Mouse (Mus musculus) CH12.LX (cell line): ENCODE measurements around the gene Mcm9. TPM values are rescaled to one million over a fixed set of nuclear protein-coding genes. Genes with fewer than 3 reads are reported as not detected.

Experiments used
- DNase-seq: peaks from one replicate; pipeline ENCODE4 v3.0.0-alpha.2; 2013; ENCODE audit errors: extremely low read depth
- H3K27ac ChIP-seq: 2 replicates; pipeline ENCODE4 v1.5.1; 2012; ENCODE audit warnings: low read depth, mild to moderate bottlenecking, control low read depth, moderate library complexity; ENCODE audit not compliant: insufficient read depth
- H3K27me3 ChIP-seq: replicated peaks from 2 replicates; pipeline ENCODE3; 2012; ENCODE audit warnings: inconsistent platforms
- H3K36me3 ChIP-seq, 2 experiments: replicated peaks in 1 of 2; 2 replicates each; pipeline versions ENCODE3 to v1.6.1; 2012; ENCODE audit warnings: inconsistent platforms in 1 of 2, low read length in 1 of 2, mild to moderate bottlenecking in 1 of 2, mixed read lengths in 1 of 2, moderate library complexity in 1 of 2; ENCODE audit not compliant: control insufficient read depth in 1 of 2, insufficient read depth in 1 of 2
- H3K4me1 ChIP-seq, 2 experiments: 2 replicates each; pipeline ENCODE4 v1.6.1; 2012; ENCODE audit warnings: inconsistent platforms in 1 of 2, moderate library complexity in 1 of 2; ENCODE audit not compliant: insufficient read depth in 2 of 2, control insufficient read depth in 1 of 2
- H3K4me2 ChIP-seq: 2 replicates; pipeline ENCODE4 v1.6.1; 2012; ENCODE audit warnings: low read depth, mild to moderate bottlenecking, control low read depth; ENCODE audit not compliant: poor library complexity, insufficient read depth, severe bottlenecking
- H3K4me3 ChIP-seq, 3 experiments: fragments of 150-350 bp in 1 of 3; sonication (generic) in 1 of 3; replicated peaks in 1 of 3; 2 replicates each; pipeline versions ENCODE3 to v1.5.1; 2011 to 2012; ENCODE audit warnings: low read depth in 2 of 3, low read length in 2 of 3, mild to moderate bottlenecking in 2 of 3, moderate library complexity in 2 of 3, control low read depth in 1 of 3, improper control_type of control experiment in 1 of 3, inconsistent platforms in 1 of 3, mixed read lengths in 1 of 3; ENCODE audit not compliant: poor library complexity in 1 of 3
- H3K79me2 ChIP-seq: replicated peaks from 2 replicates; pipeline ENCODE4 v1.6.1; 2012; ENCODE audit warnings: mild to moderate bottlenecking, moderate library complexity; ENCODE audit not compliant: control insufficient read depth, poor library complexity, insufficient read depth, severe bottlenecking; ENCODE audit errors: extremely low read depth
- H3K9ac ChIP-seq: 2 replicates; pipeline ENCODE4 v1.6.1; 2012; ENCODE audit warnings: low read depth, mild to moderate bottlenecking, control low read depth, moderate library complexity; ENCODE audit not compliant: insufficient read depth
- H3K9me3 ChIP-seq: replicated peaks from 2 replicates; pipeline ENCODE3; 2012; ENCODE audit warnings: low read length, inconsistent platforms, mixed read lengths
- CHD2 ChIP-seq: IDR thresholded peaks from 2 replicates; pipeline ENCODE4 v1.6.1; 2011; ENCODE audit warnings: low read length, improper control_type of control experiment
- E2F4 ChIP-seq: IDR thresholded peaks from 2 replicates; pipeline ENCODE4 v1.6.1; 2011; ENCODE audit warnings: low read depth, low read length, improper control_type of control experiment; ENCODE audit not compliant: insufficient replicate concordance
- EP300 ChIP-seq: IDR thresholded peaks from 2 replicates; pipeline ENCODE4 v1.6.1; 2011; ENCODE audit warnings: low read length, improper control_type of control experiment
- JUN ChIP-seq: IDR thresholded peaks from 2 replicates; pipeline ENCODE4 v1.6.1; 2011; ENCODE audit warnings: low read depth, mild to moderate bottlenecking, low read length, improper control_type of control experiment, moderate library complexity; ENCODE audit not compliant: insufficient read depth
- MAZ ChIP-seq: IDR thresholded peaks from 2 replicates; pipeline ENCODE4 v1.6.1; 2012; ENCODE audit warnings: low read depth, mild to moderate bottlenecking, inconsistent platforms, low read length, improper control_type of control experiment, moderate library complexity
- POLR2AphosphoS2 ChIP-seq: IDR thresholded peaks from 2 replicates; pipeline ENCODE4 v1.6.1; 2011; ENCODE audit warnings: low read depth, low read length, improper control_type of control experiment
- RAD21 ChIP-seq: IDR thresholded peaks from 2 replicates; pipeline ENCODE4 v1.6.1; 2011; ENCODE audit warnings: low read depth, mild to moderate bottlenecking, low read length, improper control_type of control experiment, moderate library complexity
- SMC3 ChIP-seq: IDR thresholded peaks from 2 replicates; pipeline ENCODE4 v1.6.1; 2011; ENCODE audit warnings: low read depth, low read length, improper control_type of control experiment
- TBP ChIP-seq: conservative IDR thresholded peaks from 2 replicates; pipeline ENCODE4 v1.6.1; 2011; ENCODE audit warnings: low read depth, low read length, improper control_type of control experiment
- UBTF ChIP-seq: IDR thresholded peaks from 2 replicates; pipeline ENCODE4 v1.6.1; 2012; ENCODE audit warnings: low read depth, mild to moderate bottlenecking, inconsistent platforms, low read length, improper control_type of control experiment, moderate library complexity
- ZC3H11A ChIP-seq: IDR thresholded peaks from 2 replicates; pipeline ENCODE4 v1.6.1; 2012; ENCODE audit warnings: low read depth, mild to moderate bottlenecking, inconsistent platforms, low read length, improper control_type of control experiment
- ZKSCAN1 ChIP-seq: IDR thresholded peaks from 2 replicates; pipeline ENCODE4 v1.6.1; 2012; ENCODE audit warnings: low read depth, inconsistent platforms, low read length, improper control_type of control experiment, borderline replicate concordance
- ZMIZ1 ChIP-seq: IDR thresholded peaks from 2 replicates; pipeline ENCODE4 v1.6.1; 2012; ENCODE audit warnings: low read depth, mild to moderate bottlenecking, inconsistent platforms, low read length, improper control_type of control experiment
- dilution Hi-C: fragments of 300-500 bp; cut with MboI; formaldehyde crosslinking; loops from 2 replicates; pipeline ENCODE4 v1.14.3; 2020; ENCODE audit warnings: low sequenced_read_pairs; ENCODE audit not compliant: extremely low pct_unique_long_range_greater_than_20kb, extremely low pct_ligation_motif_present
- in situ Hi-C: fragments of 300-500 bp; cut with MboI; formaldehyde crosslinking; loops from 3 replicates; pipeline ENCODE4 v1.14.3; 2019; ENCODE audit warnings: low sequenced_read_pairs, low pct_ligation_motif_present, low pct_unique_long_range_greater_than_20kb, mixed read lengths
- polyA plus RNA-seq: library from polyadenylated mRNA; unstranded; fragments of >175 nt; gene quantifications from 2 replicates; pipeline ENCODE4 v1.2.1, GENCODE M21; 2012; ENCODE audit warnings: low read depth; ENCODE audit not compliant: insufficient read length
- total RNA-seq, 2 experiments: library from RNA; depleted of rRNA; stranded (reverse); fragments of 300-350 nt in 1 of 2; fragments of >200 nt in 1 of 2; gene quantifications; 2 replicates each; pipeline ENCODE4 v1.2.3; 2012 to 2014

Gene Mcm9
- total and polyA plus RNA-seq, 3 experiments: 6.7 to 15.9 (median 9.7) TPM

DNA sequence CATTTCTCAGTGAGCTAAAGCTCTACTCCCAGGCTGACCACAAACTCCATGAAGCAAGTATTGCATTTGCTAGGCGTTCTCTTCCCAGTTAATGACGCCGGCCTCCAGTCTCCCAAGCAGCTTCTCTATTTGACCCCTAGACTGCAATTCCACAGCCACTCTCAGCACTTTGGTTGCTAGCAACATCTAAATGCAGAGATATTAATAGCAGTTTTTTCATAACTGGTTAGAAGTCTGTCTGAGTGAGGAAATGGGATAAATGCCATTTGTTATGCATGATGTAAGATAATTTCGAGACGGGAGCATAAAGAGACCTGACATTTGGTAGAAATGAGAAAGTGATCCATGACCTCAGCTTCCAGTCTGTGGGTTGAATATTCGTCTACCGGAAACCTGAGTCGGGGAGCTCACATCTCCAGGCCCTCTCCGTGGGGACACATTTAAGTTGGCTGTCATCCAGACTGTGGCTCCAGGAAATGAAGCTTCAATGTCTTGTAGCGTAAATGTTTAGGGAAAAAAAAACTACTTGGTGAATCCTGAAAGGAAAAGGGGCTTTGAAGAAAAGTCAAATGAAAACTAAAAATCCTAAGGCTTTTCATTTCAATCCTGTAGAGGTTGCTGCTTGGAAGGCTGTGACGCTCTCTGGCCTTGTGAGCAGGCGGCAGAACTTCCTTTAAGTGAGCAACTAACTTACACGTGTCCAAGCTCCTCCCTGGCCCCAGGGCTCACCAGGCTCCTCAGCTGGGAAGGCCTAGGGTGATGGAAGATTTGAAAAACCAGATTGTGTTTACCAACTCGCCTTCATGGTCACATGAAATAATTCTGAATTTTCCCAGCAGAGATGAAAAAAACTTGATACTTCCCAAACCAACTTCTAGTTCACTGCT, 110.9 kb downstream of the Mcm9 start:
- H3K79me2 ChIP-seq: no peaks in the 10 kb centered on the region
- in situ Hi-C loops: no loop called here
- DNase-seq: no peak
- no peaks in the 10 kb centered on the region for H3K27me3 ChIP-seq
- H3K4me3 ChIP-seq: no peak overlapping the region
- dilution Hi-C loops: no loop called here
- no peak overlapping the region for H3K4me2 ChIP-seq
- H3K9me3 ChIP-seq: peaks cover 3% of the 10 kb centered on the region
- TF ChIP-seq SMC3 (no peak), ZC3H11A (no peak), E2F4 (no peak), RAD21 (no peak), CHD2 (no peak), TBP (no peak), UBTF (no peak), JUN (no peak), EP300 (no peak), POLR2AphosphoS2 (no peak)
- H3K4me1 ChIP-seq: no peaks in the 10 kb centered on the region
- H3K27ac ChIP-seq: no peak overlapping the region
- no peak overlapping the region for H3K9ac ChIP-seq
- H3K36me3 ChIP-seq: no peaks in the 10 kb centered on the region

DNA sequence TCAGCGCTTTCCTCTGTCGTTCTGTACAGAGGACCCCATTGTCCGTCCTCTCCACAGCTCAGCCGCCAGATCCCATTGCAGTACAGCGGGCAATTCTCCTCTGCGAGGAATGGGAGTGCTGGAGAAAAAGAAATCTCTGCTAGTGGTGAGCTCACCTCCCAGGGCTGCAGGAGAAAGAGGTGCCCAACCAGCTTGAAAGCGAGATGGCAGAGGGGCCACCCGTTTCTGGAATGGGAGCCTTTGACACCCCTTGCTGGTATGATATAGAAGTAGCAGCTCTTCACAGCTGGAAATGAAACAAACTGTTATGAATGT, 111.7 kb downstream of the Mcm9 start:
- TF ChIP-seq MAZ (no peak), ZKSCAN1 (no peak), ZMIZ1 (no peak)
- Histone ChIP-seq H3K79me2 (no peaks in the 10 kb centered on the region), H3K27ac (no peak overlapping the region), H3K27me3 (no peaks in the 10 kb centered on the region), H3K9ac (no peak overlapping the region), H3K9me3 (no peaks in the 10 kb centered on the region), H3K36me3 (no peaks in the 10 kb centered on the region), H3K4me3 (no peak overlapping the region), H3K4me2 (no peak overlapping the region), H3K4me1 (no peaks in the 10 kb centered on the region)
- dilution Hi-C loops (no loop called here), in situ Hi-C loops (no loop called here)
- no peak for DNase-seq
